Mouse (Mus musculus) layer of hippocampus, adult 9-10 months (tissue): ENCODE measurements around the gene Atcay.
"Not testable (repeated sequence)": the region's sequence is repeated elsewhere in the genome, so short reads cannot be mapped to it uniquely, and the experiment has no call there.

Source experiments
- DNase-seq: peaks from one replicate; pipeline ENCODE4 v3.0.0; 2022; ENCODE audit warnings: low spot score

Atcay gene

GRCm38 (mm10) chr10:81179451-81180342 lies 50.9 kb downstream of the Atcay start:
- no peak for DNase-seq

GRCm38 (mm10) chr10:81178927-81179326 lies 51.7 kb downstream of the Atcay start:
- DNase-seq = no peak

- no peak for DNase-seq
Observed at GRCm38 (mm10) chr10:81177958-81178712, 52.5 kb downstream of the Atcay start.

- DNase-seq = no peak
Observed at GRCm38 (mm10) chr10:81177491-81177925, 53.1 kb downstream of the Atcay start.

GRCm38 (mm10) chr10:81176466-81177271 lies 54.0 kb downstream of the Atcay start, which contains the start of gene Eef2:
TSS of gene Eef2 (plus strand) at chr10:81176631.
- DNase-seq = peak; percentile 95

GRCm38 (mm10) chr10:81175936-81176465 lies 54.6 kb downstream of the Atcay start:
- no peak for DNase-seq

GRCm38 (mm10) chr10:81175345-81175701 lies 55.3 kb downstream of the Atcay start:
- DNase-seq = not testable (repeated sequence)

GRCm38 (mm10) chr10:81174617-81175344 lies 55.9 kb downstream of the Atcay start:
- peak; percentile 80 for DNase-seq

GRCm38 (mm10) chr10:81173132-81173531 lies 57.5 kb downstream of the Atcay start:
- DNase-seq = no peak

- not testable (repeated sequence) for DNase-seq
Observed at GRCm38 (mm10) chr10:81169411-81169900, 61.2 kb downstream of the Atcay start.

- no peak for DNase-seq
Observed at GRCm38 (mm10) chr10:81168521-81169244, 62.0 kb downstream of the Atcay start.

GRCm38 (mm10) chr10:81168087-81168431 lies 62.6 kb downstream of the Atcay start:
- DNase-seq = no peak

GRCm38 (mm10) chr10:81167200-81168086 lies 63.2 kb downstream of the Atcay start, which contains the start of gene Pias4:
TSS of gene Pias4 (minus strand) at chr10:81167923.
- peak; percentile 99 for DNase-seq

GRCm38 (mm10) chr10:81165118-81165517 lies 65.5 kb downstream of the Atcay start:
- DNase-seq = no peak

GRCm38 (mm10) chr10:81162318-81162652 lies 68.3 kb downstream of the Atcay start:
- no peak for DNase-seq

- no peak for DNase-seq
Observed at GRCm38 (mm10) chr10:81161602-81162317, 68.9 kb downstream of the Atcay start.

GRCm38 (mm10) chr10:81154736-81155135 lies 75.9 kb downstream of the Atcay start:
- no peak for DNase-seq
